Mouse (Mus musculus): Measurements from ENCODE around the gene Fam174b. TPM values are rescaled to one million over a fixed set of nuclear protein-coding genes. Genes with fewer than 3 reads are reported as not detected.

Fam174b gene
- total RNA-seq, 1 experiment from 2014 or later, result 7.0 TPM

GRCm38 (mm10) chr7:73748437-73749108, 8.5 kb downstream of the Fam174b start:
- no peak for ATAC-seq (replicated peaks; ENCODE audit: low read depth, poor library complexity, severe bottlenecking)

DNA sequence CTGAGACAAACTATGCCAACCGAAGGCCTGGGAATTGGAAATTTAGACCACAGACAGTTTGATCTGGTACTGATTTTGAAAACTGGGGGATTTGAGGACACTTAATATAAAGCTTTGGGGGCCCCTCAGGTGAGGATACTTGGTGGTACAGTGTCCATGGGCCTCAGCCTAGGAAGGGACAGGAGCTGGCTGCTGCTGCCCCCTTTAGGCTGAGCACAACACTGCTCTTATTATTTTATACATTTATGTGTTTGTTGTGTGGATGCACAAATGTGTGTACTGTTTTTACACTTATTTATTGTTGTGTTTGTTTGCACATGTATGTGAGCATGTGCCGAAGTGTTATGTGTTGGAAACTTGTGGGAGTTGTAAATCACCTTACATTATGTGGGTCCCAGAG, 9.2 kb downstream of the Fam174b start:
- ATAC-seq (replicated peaks; ENCODE audit: low read depth, poor library complexity, severe bottlenecking), result 0 out of 2 replicates have a peak, but pooled peaks have one; percentile 29

DNA sequence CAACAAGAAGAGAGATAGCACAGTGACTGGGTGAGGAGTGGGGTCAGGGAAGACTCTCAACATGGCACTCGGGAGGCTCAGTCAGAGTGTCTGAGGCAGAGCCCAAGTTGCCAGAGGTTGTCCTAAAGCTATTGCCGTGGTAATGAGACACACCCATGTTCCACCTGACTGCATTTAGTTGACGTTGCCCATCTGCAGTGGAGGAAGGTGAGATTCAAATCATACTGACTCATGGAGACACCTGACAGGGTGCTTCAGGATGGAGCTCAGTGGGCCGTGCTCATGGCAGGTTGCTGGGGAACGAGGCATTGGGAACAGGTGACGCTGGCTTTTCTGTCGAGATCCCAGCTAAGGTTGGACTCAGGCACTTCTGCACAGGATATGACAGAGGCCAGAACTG, 9.9 kb downstream of the Fam174b start:
- ATAC-seq (replicated peaks; ENCODE audit: low read depth, poor library complexity, severe bottlenecking), result 0 out of 2 replicates have a peak, but pooled peaks have one; percentile 18

- ATAC-seq (replicated peaks; ENCODE audit: low read depth, poor library complexity, severe bottlenecking), result no peak
Measured at GRCm38 (mm10) chr7:73753598-73753997, 13.5 kb downstream of the Fam174b start.

GRCm38 (mm10) chr7:73755377-73756110, 15.4 kb downstream of the Fam174b start:
- no peak for ATAC-seq (replicated peaks; ENCODE audit: low read depth, poor library complexity, severe bottlenecking)

DNA sequence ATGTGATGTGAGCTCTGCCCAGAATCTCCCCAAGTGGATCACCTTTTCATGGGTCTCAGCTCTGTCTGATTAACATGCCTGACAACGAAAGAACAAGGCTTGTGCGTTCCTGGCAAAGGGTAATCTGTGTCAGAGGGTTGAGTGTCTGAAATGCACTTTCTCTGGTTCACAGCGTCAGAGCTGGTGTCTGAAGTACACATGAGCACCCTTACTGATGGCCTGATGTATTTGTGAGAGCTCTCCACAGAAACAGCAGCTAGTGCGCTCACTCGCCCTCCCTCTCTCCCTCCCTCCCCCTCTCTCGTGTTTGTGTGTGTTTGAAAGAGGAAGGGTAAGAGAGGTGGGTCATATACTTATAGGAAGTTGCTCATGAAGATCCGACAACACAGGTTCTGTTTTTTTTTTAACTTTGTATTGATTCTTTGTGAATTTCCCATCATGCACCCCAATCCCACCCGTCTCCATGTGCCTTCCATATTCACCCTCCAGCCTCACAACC, 21.6 kb downstream of the Fam174b start:
- ATAC-seq (replicated peaks; ENCODE audit: low read depth, poor library complexity, severe bottlenecking), result no peak

DNA sequence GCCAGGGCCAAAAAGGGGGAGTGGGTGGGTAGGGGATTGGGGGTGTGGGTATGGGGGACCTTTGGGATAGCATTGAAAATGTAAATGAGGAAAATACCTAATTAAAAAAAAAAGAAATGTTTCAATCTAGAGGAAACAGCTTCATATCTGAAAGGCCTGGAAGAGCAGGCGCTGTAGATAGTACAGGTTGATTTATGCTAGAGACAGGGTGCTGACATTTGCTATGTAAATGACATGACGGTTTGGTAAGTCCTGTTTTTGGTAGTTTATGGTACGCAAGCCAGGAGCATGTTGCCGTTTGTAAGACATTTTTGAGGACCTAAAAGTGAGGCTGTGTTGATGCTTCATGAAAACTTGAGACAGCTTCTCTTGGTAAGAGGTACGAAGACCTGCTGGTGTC, 24.6 kb downstream of the Fam174b start:
- ATAC-seq (replicated peaks; ENCODE audit: low read depth, poor library complexity, severe bottlenecking), result peak; percentile 38

DNA sequence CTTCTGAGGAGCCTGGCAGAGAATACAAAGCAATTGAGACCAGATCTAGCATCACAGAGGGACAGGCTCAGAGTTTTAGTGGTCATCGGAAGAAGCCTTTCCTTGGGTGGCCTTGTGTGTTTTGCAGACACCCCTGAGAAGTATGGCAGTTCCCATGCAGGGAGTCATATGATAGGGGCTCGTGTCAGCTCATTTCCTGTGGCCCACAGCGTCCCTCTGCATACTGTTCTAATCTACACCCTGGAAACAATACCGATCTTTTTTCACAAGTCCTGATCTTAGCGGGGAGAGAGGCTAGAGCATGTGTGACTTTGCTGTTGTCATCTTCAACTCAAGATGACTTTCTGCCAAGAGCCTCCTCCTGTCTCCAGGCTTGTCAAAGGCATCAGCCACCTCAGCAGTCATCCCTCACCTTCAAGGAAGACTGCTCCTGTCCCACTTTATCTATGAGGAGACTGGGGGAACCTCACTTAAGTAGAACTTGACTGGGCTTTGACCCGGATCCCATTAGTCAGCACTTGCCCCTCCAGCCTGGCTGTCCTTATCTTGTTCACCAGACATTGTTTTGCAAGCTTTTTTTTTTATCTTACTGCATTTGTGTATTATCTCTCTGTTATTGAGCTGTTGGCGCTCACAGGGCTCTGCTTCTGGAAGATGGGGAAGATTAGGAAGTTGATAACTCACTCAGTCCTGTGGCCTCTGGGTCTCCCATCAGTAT, 25.2 kb downstream of the Fam174b start:
- ATAC-seq (replicated peaks; ENCODE audit: low read depth, poor library complexity, severe bottlenecking), result peak; percentile 79

DNA sequence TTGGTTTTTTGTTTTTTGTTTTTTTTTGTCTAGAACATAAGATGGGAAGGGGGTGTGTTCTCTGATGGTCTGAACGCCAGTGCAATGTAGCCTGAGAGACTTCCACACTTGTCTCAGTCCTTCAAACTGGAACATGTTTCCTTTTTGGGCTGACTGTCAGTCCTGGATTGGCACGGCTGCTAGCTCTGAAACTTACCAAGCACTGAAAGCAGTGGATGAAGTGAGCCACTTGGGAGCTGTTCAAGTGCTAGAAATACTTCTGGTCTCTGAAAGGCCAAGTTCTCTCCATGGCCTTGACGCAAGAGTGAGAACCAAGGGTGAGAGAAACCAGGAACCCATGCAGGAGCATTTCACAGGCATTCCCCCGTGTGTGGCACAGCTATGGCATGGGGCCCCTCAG, 29.1 kb downstream of the Fam174b start:
- no peak for ATAC-seq (replicated peaks; ENCODE audit: low read depth, poor library complexity, severe bottlenecking)

DNA sequence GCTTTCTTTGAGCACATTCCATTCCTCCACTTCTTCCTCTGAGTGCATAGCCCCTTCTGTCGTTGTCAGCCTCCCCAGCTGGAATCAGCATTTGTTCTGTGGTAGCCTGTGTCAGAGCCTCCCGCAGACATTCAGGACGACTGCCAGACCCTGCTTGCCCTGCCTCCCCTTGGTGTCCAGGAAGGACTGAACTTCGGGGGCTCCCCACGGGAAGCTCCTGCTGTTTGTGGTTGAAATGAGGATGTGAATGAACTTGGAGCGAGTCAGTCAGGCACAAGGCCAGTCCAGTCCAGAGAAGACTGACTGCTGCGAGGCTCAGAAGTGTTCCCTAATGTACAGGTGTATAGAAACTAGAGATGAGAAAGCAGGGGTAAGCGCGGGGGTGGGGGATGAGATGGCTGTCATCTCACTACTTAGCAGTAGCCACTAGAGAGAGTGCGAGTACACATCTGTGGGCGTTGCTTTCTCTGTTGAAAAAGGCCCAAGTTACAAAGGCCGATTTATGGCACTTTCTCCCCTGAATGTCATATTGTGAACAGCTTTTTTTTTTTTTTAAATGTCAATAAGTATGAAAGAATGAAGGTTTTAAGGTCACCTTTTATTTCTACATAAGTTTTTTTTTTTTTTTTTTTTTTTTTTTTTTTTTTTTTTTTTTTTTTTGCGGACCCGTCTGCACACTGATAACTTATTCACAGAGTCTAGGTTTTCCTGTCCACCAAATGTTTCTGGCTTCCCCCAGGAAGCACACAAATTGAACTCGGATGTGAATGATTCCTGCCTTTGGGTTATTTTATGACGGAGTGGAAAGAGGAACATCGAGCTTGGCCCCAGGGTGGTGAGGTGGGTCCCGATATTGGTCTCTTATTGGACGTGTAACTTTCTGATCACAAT, 31.5 kb downstream of the Fam174b start:
- ATAC-seq (replicated peaks; ENCODE audit: low read depth, poor library complexity, severe bottlenecking), result peak; percentile 81

GRCm38 (mm10) chr7:73772275-73772765, 32.2 kb downstream of the Fam174b start:
- no peak for ATAC-seq (replicated peaks; ENCODE audit: low read depth, poor library complexity, severe bottlenecking)

GRCm38 (mm10) chr7:73774781-73775180, 34.7 kb downstream of the Fam174b start:
- no peak for ATAC-seq (replicated peaks; ENCODE audit: low read depth, poor library complexity, severe bottlenecking)

GRCm38 (mm10) chr7:73777777-73778176, 37.7 kb downstream of the Fam174b start:
- no peak for ATAC-seq (replicated peaks; ENCODE audit: low read depth, poor library complexity, severe bottlenecking)

DNA sequence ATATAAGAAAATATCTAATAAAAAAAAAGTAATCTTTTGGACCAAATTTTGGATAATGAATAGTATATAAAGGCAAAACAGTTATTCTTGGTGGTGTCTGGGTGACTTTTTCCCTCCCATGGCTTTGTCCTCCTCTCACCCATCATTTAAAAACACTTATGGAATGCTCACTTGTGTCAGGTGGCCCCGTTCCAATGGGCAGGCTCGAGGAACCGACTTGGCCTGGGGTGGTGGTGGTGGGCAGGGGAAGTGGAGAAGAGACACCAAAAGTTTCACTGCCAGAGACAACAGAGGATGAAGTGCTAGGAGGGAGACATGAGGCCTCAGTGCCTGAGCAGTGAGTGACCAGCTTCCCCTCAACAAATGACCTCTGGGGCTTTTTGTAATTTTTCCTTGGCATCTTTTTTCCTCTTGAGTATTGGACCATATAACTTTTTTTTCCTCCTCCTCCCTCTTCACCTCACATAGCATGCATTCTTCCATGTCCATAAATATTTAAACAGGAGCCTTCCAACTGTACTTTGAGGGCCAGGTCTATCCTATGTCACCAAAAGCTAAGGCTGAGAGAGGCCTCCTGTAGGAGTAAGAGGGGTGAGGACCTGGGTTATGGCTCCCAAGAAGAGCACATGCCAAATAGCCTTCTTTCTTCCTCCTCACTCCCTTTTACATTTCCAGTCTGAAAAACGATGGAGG, 44.8 kb downstream of the Fam174b start:
- no peak for ATAC-seq (replicated peaks; ENCODE audit: low read depth, poor library complexity, severe bottlenecking)

DNA sequence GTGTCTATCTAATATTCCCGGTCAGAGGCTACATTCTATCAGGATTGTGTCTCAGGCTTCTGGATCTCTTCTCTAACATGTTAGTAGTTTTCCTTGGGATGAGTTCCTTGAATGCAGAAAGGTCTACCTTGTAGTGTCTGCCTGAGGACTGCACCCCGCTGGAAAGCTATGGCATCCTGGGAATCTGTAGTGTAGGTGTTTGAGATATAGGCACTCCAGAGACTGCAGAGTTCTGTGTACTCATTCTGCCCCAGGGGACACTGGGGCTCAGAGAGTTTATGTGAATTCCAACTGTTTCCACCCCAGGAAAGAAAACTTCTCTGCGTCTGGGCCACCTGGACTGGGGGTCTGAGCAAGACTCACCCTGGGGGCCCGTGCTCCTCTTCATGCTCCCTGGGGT, 45.7 kb downstream of the Fam174b start:
- no peak for ATAC-seq (replicated peaks; ENCODE audit: low read depth, poor library complexity, severe bottlenecking)

DNA sequence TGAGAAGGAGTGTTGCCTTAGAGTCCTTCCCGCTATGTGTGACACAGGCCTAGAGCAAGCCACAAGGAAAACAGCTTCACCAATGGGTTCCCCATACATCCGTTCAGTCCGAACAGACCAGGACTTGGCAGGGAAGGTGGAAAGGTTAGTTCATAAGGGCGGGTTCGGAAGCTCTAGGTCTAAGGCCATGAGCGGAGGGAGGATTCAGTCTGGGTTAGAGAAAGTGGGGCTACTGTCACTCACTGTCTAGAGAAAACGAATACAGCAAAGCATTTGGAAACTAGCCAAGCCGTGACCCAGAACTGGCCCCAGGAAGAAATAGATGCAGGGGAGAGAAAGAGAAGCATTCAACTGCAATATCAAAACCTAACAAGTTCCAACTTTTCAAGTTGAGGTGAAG, 47.4 kb downstream of the Fam174b start:
- no peak for ATAC-seq (replicated peaks; ENCODE audit: low read depth, poor library complexity, severe bottlenecking)

GRCm38 (mm10) chr7:73791096-73791495, 51.0 kb downstream of the Fam174b start:
- ATAC-seq (replicated peaks; ENCODE audit: low read depth, poor library complexity, severe bottlenecking), result no peak

- ATAC-seq (replicated peaks; ENCODE audit: low read depth, poor library complexity, severe bottlenecking), result no peak
Measured at GRCm38 (mm10) chr7:73792155-73792554, 52.1 kb downstream of the Fam174b start.

- ATAC-seq (replicated peaks; ENCODE audit: low read depth, poor library complexity, severe bottlenecking), result no peak
Measured at GRCm38 (mm10) chr7:73792641-73793040, 52.5 kb downstream of the Fam174b start.
